Mouse (Mus musculus) ES-E14 (cell line): Measurements from ENCODE around the gene Gps2.

Experiments used
- HCFC1 ChIP-seq: IDR thresholded peaks from 2 replicates; pipeline ENCODE4 v1.6.1; 2012; ENCODE audit warnings: low read length, inconsistent platforms, borderline replicate concordance; ENCODE audit not compliant: insufficient read depth
- ZC3H11A ChIP-seq: IDR thresholded peaks from 2 replicates; pipeline ENCODE4 v1.6.1; 2012; ENCODE audit warnings: low read depth, mild to moderate bottlenecking, inconsistent platforms, low read length, borderline replicate concordance
- ZNF384 ChIP-seq: IDR thresholded peaks from 2 replicates; pipeline ENCODE4 v1.6.1; 2012; ENCODE audit warnings: low read depth, low read length, inconsistent platforms

GRCm38 (mm10) chr11:69895291-69895690 lies 18.4 kb upstream of the Gps2 start, which contains the start of gene Acap1:
- no peak for TF ChIP-seq ZNF384
- TF ChIP-seq HCFC1, result no peak
- TF ChIP-seq ZC3H11A, result no peak
